In genomic region chr7:137209688-137210345, GRCm38 (mm10) we compare ENCODE assay signal across 25 mouse cellular contexts.
DNase-seq lines count a peak whose midpoint lies in the region; ATAC-seq and TF ChIP-seq lines count a peak whose summit lies in the region.
"Had no signal": no experiment of that assay in that cellular context is flagged by ENCODE, and none has a peak within 500 bp of the region (broad histone marks: within the 10 kb centered on the region; RNA-seq: fewer than 3 reads in every experiment).

No protein-coding gene starts in this region.

- no peak overlapping the region for H3K4me3 ChIP-seq in hindbrain, postnatal 0 days (ENCODE audit: low read length)
- no peak overlapping the region for H3K4me3 ChIP-seq in neural tube, embryonic 15.5 days (replicated peaks)
- no peak overlapping the region for H3K4me3 ChIP-seq in embryonic facial prominence, embryonic 10.5 days
- H3K4me3 ChIP-seq: embryonic facial prominence, embryonic 12.5 days; intestine, embryonic 15.5 days; limb, embryonic 12.5 days; liver, embryonic 13.5 days had no signal

- H3K27ac ChIP-seq in hindbrain, postnatal 0 days, result peak overlapping the region; percentile 2; the same call in 1 of the 2 replicates
- H3K27ac ChIP-seq in neural tube, embryonic 15.5 days (replicated peaks), result peak overlapping the region; percentile 74
- no peak overlapping the region; the same call in 1 of the 2 replicates for H3K27ac ChIP-seq in embryonic facial prominence, embryonic 10.5 days (replicated peaks)
- H3K27ac ChIP-seq: embryonic facial prominence, embryonic 12.5 days; intestine, embryonic 15.5 days; limb, embryonic 12.5 days; liver, embryonic 13.5 days; stomach, postnatal 0 days had no signal

- H3K27me3 ChIP-seq in hindbrain, postnatal 0 days (ENCODE audit: insufficient read depth, low read length), result no peaks in the 10 kb centered on the region
- H3K27me3 ChIP-seq in neural tube, embryonic 15.5 days (replicated peaks), result no peaks in the 10 kb centered on the region
- H3K27me3 ChIP-seq in embryonic facial prominence, embryonic 10.5 days (replicated peaks; ENCODE audit: low read depth, poor library complexity, severe bottlenecking), result no peaks in the 10 kb centered on the region
- H3K27me3 ChIP-seq: CH12.LX; embryonic facial prominence, embryonic 12.5 days; liver, embryonic 13.5 days had no signal

- H3K9me3 ChIP-seq in hindbrain, postnatal 0 days (ENCODE audit: low read length), result no peaks in the 10 kb centered on the region
- no peaks in the 10 kb centered on the region for H3K9me3 ChIP-seq in neural tube, embryonic 15.5 days (replicated peaks)
- H3K9me3 ChIP-seq in embryonic facial prominence, embryonic 10.5 days, result no peaks in the 10 kb centered on the region
- H3K9me3 ChIP-seq: embryonic facial prominence, embryonic 12.5 days; intestine, embryonic 15.5 days; limb, embryonic 12.5 days; liver, embryonic 13.5 days had no signal

- TF ChIP-seq CTCF in hindbrain, postnatal 0 days (IDR thresholded peaks at IDR 0.05; ENCODE audit: low read depth), result no peak

- ATAC-seq in hindbrain, postnatal 0 days, result no peak
- ATAC-seq in neural tube, embryonic 15.5 days (ENCODE audit: low FRiP score), result no peak
- ATAC-seq: intestine, embryonic 15.5 days had no signal

- no peak overlapping the region for H3K9ac ChIP-seq in hindbrain, postnatal 0 days (replicated peaks; ENCODE audit: low read length)
- H3K9ac ChIP-seq in neural tube, embryonic 15.5 days (replicated peaks), result no peak overlapping the region
- H3K9ac ChIP-seq: embryonic facial prominence, embryonic 12.5 days; intestine, embryonic 15.5 days; limb, embryonic 12.5 days; liver, embryonic 13.5 days had no signal

- peak; percentile 41 for DNase-seq in heart, adult 11 months
- no peak for DNase-seq in heart, postnatal 25 days (ENCODE audit: low spot score)
- peak; percentile 51 for DNase-seq in retina, embryonic 14.5 days (ENCODE audit: low spot score)
- DNase-seq in retina, postnatal 1 day, result no peak
- DNase-seq in hindbrain, postnatal 0 days (ENCODE audit: low spot score), result peak; percentile 20
- DNase-seq in layer of hippocampus, adult 11-12 months (ENCODE audit: low spot score), result no peak
- no peak for DNase-seq in embryonic facial prominence, embryonic 10.5 days (ENCODE audit: low spot score)
- DNase-seq: adrenal gland, adult 2 months; cerebellum, adult 11-12 months; cerebellum, postnatal 14 days; gastrocnemius, postnatal 10 days; heart, postnatal 36 days; kidney, postnatal 25 days; layer of hippocampus, postnatal 36 days; liver, embryonic 13.5 days; lung, adult 2 months; lung, postnatal 14 days; right cerebral cortex, postnatal 14 days had no signal

- no peaks in the 10 kb centered on the region for H3K36me3 ChIP-seq in hindbrain, postnatal 0 days (ENCODE audit: insufficient read depth, low read length)
- H3K36me3 ChIP-seq in neural tube, embryonic 15.5 days, result peaks cover 7% of the 10 kb centered on the region; the same call in 1 of the 2 replicates
- peaks cover 53% of the 10 kb centered on the region for H3K36me3 ChIP-seq in embryonic facial prominence, embryonic 10.5 days (replicated peaks)
- H3K36me3 ChIP-seq: G1E; intestine, embryonic 15.5 days; liver, embryonic 13.5 days had no signal

- H3K4me1 ChIP-seq in hindbrain, postnatal 0 days (ENCODE audit: insufficient read depth, low read length), result 0 out of 2 replicates have a peak, but pooled peaks cover 3% of the 10 kb centered on the region
- peaks cover 80% of the 10 kb centered on the region for H3K4me1 ChIP-seq in neural tube, embryonic 15.5 days
- peaks cover 65% of the 10 kb centered on the region for H3K4me1 ChIP-seq in embryonic facial prominence, embryonic 10.5 days
- H3K4me1 ChIP-seq: intestine, embryonic 15.5 days; liver, embryonic 13.5 days had no signal

- WGBS in hindbrain, postnatal 0 days, result 59% methylated on average over 15 of the region's 15 CpGs
- 28% methylated on average over 15 of the region's 15 CpGs for WGBS in neural tube, embryonic 15.5 days
- 64% methylated on average over 15 of the region's 15 CpGs for WGBS in embryonic facial prominence, embryonic 10.5 days

- no peak overlapping the region for H3K4me2 ChIP-seq in hindbrain, postnatal 0 days (ENCODE audit: low read depth, low read length)
- H3K4me2 ChIP-seq in neural tube, embryonic 15.5 days, result no peak overlapping the region
- H3K4me2 ChIP-seq: embryonic facial prominence, embryonic 12.5 days; intestine, embryonic 15.5 days; limb, embryonic 12.5 days; liver, embryonic 13.5 days had no signal

- intact Hi-C loops in heart, postnatal 25 days (cut with DNase I), result no loop called here

Comparison
In these comparisons a context has a peak if more than half of its experiments do, and no peak if none do; other contexts are left out.
1. DNase-seq: peak in heart, adult 11 months (single experiment), retina, embryonic 14.5 days (single experiment) and hindbrain, postnatal 0 days (single experiment); none in heart, postnatal 25 days (single experiment), retina, postnatal 1 day (single experiment), layer of hippocampus, adult 11-12 months (single experiment) and embryonic facial prominence, embryonic 10.5 days (single experiment).